Mouse (Mus musculus) frontal cortex, postnatal 14 days (tissue): Measurements from ENCODE around the gene Pak6.
A peak's percentile ranks its signal among the peaks of the same experiment; 100 is the strongest.

Source experiments
- DNase-seq, 2 experiments: peaks; one replicate each; pipeline ENCODE4 v3.0.0; 2022; ENCODE audit warnings: low spot score in 2 of 2

The Pak6 gene

GRCm38 (mm10) chr2:118697311-118697877 lies 34.3 kb downstream of the Pak6 start:
- DNase-seq, result no peak

DNA sequence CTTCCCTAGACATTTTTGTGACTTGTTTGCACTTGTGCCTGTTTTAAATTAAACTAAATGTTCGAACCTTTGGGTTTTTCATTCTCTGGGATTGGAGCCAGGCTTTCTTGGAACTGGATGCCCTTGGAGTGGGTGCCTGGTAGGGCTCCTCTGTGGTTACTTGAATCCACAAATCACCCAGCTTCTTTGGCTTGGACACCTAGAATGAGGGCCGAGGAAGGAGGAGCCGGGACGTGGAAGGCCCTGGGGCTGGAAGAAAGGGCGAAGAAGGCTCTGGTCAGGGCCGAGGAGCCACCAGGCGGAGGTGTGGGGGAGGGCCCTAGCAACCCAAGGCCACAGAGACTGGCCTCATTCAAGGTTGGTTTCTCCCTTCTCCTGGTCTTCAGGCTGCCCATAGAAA lies 34.9 kb downstream of the Pak6 start:
- DNase-seq, result no peak

- peak in 1 of 2 experiments; percentile 70 for DNase-seq
These were observed 37.3 kb downstream of the Pak6 start for GRCm38 (mm10) chr2:118700179-118701062.

DNA sequence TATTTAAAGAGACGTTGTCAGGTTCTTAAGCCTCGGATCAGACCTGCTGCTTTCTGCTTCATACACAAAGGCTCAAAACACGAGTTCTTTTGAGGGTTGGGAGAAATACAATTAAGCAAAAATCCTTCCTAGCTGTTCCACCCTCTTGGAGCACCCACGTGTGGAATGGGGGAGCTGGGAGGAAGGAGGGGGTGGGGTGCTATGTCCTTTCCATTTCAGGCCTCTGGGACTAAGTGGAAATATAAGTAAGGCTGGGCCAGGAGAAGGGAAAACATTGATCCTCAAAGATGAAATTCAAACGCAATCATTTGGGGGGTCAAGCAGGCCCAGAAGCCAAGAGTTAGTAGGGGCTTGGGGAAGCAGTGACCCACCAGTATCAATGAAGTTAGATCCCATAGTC lies 38.1 kb downstream of the Pak6 start:
- DNase-seq, result no peak

DNA sequence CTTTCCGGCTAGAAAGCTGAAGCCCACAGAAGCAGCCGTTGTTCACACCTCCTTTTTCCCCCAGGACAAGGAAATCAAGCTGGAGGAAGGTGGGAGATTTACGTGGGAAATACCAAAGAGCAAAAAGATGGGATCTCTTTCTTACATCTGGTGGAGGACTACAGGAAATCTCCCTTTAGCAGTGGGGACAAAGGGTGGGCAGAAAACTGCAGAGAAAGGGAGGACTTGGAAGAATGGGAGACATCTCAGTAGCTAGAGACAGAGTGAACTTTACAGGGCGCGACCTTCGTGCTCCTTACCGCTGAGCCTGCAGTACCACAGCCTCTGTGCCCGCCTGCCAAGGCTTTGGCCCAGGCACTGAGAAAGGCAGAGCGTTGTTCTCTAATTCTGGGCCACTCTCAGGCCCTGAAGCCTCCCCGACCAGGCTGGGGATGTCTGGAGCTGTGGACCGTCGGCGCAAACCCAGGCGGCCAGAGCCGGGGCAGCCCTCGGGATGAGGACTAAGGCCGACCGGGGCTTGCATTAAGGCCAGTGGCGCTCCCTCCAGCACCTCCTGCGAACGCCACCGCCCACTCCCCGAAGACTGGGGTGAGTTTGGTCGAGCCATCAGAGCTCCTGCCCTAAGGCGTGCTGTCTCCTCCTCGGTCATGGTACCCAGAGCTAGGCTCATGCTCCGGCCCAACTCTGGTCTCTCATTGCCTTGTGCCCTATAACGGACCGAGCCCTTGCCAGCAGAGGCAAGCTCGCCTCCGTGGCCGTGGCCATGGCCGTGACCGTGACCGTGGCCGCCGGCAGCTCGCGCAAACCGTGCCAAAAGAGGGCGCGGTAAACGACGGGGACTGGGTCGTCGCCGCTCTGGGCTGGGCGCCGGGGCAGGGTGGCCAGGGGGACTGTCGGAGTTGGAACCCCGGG lies 39.1 kb downstream of the Pak6 start:
- no peak for DNase-seq

- no peak for DNase-seq
These were observed 40.0 kb downstream of the Pak6 start for GRCm38 (mm10) chr2:118702883-118703761.

DNA sequence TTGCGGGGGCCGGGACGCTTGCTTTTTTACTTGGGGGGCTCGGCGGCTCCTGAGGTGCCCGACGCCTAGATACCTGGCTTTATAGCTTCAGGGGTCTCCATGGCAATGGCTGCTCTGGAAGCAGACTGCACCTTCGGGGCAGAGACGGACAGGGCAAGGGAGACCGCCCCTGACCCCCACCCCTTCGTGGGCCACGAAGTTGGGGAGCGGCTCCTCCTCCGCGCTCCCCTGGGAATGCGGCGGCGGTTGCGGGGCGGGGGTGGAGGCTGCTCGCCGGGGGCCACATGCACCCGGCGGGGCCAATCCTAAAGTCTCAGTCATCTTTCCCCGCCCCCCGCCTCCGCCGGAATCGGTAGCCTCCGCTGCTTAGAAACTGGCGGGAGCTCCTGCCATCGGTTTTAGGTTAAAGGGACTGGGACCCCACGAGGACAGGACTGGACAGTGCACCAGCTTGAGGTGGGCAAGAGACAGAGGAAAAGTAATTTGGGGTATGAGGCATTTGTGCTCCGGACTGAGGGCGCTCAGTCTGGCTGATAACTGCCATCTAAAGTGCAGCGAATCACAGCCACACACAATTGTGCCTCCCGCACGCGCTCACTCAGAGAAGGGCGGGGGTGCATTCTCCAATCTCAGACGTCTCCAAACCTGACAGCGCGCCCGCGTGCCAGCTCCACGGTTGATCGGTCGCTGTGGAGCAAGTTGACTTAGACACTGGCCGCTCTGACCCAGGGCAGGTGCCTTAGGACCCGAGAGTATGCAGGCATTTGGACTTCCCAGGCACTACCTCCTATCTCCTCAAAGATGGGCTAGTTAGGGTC lies 41.0 kb downstream of the Pak6 start, which contains the start of gene Ankrd63:
Gene Ankrd63 (minus strand): TSS at position 51 of the 818 bp plus-strand sequence.
- DNase-seq, result peak in 1 of 2 experiments; percentile 50

DNA sequence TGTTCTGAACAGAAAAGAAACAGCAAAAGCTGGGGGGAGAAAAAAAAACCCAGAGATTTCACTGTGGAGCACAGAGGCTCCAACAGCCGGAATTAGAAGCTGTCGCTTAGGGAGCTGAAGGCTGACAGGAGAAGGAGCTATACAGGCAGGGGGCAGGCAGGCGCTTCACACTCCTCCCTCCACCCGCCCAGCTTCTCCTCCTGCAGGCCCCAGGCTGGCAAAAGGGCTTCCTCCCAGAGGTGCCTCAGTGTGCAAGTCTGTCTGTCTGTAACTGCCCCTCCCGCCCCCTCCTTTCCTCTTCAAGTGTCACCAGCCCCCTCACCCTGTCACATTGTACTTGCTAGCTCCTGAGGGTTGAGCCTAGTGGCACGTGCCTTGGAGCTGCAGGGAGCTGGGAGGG lies 43.3 kb downstream of the Pak6 start:
- peak in 1 of 2 experiments; percentile 46 for DNase-seq

DNA sequence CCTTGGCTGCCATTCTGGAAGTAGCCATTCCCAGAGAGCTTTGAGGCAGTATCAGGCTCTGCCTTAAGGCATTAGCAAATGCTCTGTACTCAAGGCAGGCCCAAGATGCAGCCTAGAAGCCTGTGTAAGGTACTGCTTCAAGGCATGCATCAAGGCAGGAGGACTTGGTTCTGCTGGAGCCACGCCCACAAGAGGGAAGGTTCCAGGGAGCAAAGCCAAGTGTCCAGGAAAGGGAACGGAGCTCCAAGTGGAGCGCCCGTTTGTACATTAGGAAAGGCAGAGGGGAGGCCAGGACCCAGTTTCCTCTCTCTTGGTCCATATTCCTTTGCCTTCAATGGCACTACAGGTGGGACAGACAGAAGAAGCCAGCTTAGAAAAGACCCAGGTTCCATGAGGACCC lies 45.4 kb downstream of the Pak6 start:
- DNase-seq, result no peak

GRCm38 (mm10) chr2:118709655-118710221 lies 46.6 kb downstream of the Pak6 start:
- DNase-seq, result no peak

DNA sequence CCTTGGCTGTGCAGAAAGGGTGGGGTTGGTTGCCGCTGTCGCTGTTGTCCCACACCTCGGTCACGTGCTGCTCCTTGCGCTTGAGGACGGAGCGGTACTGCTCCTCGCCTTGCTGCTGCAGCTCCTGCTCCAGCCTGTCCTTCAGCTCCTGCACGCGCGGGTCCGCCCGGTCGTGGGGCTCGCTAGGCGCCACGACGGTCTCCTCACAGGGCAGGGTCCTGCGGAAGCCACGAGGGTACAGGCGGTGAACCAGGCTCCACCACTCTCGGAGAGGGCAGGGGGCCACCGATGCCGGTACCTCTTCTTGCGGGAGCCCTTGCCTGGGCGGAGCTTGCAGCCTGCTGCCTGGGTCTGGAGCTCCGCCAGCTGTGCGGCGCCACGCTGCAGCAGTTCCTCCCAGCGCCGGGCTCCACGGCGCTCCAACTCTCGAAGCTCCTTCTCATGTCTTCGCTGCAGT lies 48.0 kb downstream of the Pak6 start:
- DNase-seq, result peak in 1 of 2 experiments; percentile 52

GRCm38 (mm10) chr2:118713631-118714030 lies 50.5 kb downstream of the Pak6 start:
- no peak for DNase-seq

- DNase-seq, result peak; percentile 65 to 66
These were observed 51.1 kb downstream of the Pak6 start for GRCm38 (mm10) chr2:118714230-118714629.

GRCm38 (mm10) chr2:118716677-118717076 lies 53.6 kb downstream of the Pak6 start:
- DNase-seq, result peak in 1 of 2 experiments; percentile 3

GRCm38 (mm10) chr2:118723693-118724486 lies 60.8 kb downstream of the Pak6 start:
- peak in 1 of 2 experiments; percentile 2 for DNase-seq

GRCm38 (mm10) chr2:118725511-118725910 lies 62.4 kb downstream of the Pak6 start:
- no peak for DNase-seq

- peak in 1 of 2 experiments; percentile 1 for DNase-seq
These were observed 63.8 kb downstream of the Pak6 start for GRCm38 (mm10) chr2:118726873-118727272.

- no peak for DNase-seq
These were observed 64.8 kb downstream of the Pak6 start for GRCm38 (mm10) chr2:118727911-118728310.

DNA sequence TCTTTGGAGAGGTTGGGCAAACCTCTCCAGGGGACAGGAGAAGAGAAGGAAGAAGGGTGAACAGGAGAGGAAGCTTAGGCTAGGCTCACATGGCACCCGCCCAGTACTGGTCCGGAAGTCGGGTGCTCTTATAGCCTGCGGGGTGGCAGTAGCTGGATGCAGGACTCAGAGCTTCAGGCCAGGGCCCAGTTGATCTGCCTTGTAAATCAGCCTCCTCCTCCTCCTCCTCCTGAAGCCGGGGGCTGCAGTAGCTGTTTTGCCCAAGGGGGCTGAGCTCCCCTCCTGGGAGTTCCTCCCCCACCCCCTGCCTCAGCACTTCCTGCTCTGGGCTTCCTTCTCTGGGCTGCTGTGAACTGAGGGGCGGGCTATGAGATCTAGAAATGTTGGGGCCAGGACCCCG lies 65.2 kb downstream of the Pak6 start, which contains the start of gene Plcb2:
Gene Plcb2 (minus strand): TSS at position 102 of the 400 bp plus-strand sequence.
- DNase-seq, result peak in 1 of 2 experiments; percentile 3
